Mouse (Mus musculus) heart, postnatal 10 days (tissue): Measurements from ENCODE around the gene Tmem201. TPM values are rescaled to one million over a fixed set of nuclear protein-coding genes. Genes with fewer than 3 reads are reported as not detected.
A peak's percentile ranks its signal among the peaks of the same experiment; 100 is the strongest.
"Not testable (repeated sequence)": the region's sequence is repeated elsewhere in the genome, so short reads cannot be mapped to it uniquely, and the experiment has no call there.

Experiments used
- DNase-seq, 2 experiments: peaks; one replicate each; pipeline ENCODE4 v3.0.0; 2021
- intact Hi-C: fragments of 180-260 bp; cut with DNase I; formaldehyde crosslinking; loops from one replicate; pipeline ENCODE4 v1.15.1; 2025
- total RNA-seq, 2 experiments: library from RNA; stranded (reverse); gene quantifications; 2 replicates each; pipeline ENCODE4 v1.2.3; 2021

Tmem201 gene
- total RNA-seq, 2 experiments from 2014 or later, result 82.8 to 88.9 TPM

DNA sequence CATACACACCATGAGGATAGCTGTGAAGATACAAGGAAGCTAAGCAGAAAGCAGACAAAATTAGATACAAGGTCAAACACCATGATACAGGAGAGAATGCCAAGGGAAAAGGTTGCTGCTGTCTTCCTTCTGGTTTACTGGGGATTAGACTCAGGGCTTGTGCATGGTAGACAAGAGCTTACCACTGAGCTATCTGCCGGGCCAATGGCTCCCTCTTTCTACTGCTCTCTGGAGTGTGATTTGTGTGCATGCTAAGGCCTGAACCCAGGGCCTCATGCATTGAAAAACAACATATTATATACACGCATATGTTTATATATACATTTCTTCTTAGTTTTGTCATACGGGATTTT lies 11.8 kb upstream of the Tmem201 start:
- intact Hi-C loops, result loop anchor here (5.0 kb wide), 1 partner anchor 228 kb away; no protein-coding TSS in a partner anchor
- not testable (repeated sequence) for DNase-seq

DNA sequence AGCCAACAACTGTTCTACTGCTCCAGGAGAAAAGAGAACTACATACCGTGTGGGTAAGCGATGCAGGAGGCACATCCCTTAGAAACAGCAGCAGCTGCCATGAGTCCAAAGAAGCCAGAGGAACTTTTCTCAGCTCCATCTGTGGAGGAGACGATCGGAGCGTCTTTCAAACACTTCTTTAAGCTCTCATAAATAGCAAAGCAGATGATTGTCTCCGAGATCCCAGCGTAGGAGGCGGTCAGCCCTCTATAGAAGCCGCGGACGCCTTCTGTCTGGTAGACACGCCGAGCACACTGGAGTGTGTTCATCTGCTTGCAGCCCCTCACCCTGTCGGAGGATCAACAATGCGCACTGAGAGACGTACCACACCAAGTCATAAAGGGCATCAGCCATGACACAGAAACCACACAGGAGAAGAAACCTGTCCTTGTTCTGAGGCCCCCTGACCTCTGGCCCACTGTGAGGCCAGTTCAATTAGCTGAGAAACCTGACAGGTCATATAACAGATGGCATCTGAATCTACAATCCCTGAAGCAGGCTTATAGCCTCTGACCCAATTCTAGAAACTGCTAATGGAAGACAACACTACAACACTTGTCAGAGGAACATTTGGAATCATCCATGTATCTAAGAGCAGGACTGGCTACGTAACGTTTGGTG lies 11.3 kb upstream of the Tmem201 start:
- no peak for DNase-seq
- intact Hi-C loops, result no loop called here

DNA sequence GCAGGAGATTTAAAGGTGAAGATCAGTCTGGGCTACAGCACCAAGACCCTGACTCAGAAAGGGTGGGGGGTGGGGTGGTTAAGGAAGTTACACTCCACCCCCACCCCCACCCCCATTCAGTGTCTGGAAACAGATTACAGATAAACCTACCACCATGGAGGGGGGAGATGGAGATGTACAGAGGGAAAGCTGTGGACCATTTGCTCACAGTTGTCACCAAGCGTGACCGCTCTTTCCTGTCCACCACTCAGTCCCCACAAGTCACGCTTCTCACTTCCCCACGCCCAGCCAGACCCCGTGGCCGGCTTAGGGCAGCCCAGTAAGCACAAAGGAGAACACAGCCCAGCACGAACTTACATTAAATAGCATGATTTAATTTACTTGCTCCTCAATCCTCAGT lies 6.3 kb upstream of the Tmem201 start:
- intact Hi-C loops, result no loop called here
- no peak for DNase-seq

DNA sequence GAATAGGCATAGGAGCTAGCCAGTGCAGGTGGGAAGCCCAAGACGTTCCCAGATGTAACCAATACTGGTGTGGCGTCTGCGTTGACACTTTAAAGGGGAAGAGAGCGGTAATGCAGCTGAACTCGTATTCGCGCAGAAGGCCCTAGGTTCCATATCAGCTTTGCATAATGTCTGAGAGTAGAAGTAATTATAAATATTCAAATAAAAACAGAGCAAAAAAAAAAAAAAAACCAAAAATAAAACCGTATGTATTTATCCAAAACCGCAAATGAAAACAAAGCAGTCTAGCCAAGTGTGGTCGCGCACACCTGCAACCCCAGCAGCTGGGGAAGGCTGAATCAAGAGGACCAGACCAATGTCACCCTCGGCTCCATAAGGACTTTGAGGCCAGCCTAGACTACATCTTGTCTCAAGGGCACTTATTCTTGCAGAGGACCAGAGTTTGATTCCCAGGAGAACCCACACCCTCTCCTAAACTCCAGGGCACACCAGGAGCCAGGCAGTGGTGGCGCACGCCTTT lies 4.2 kb upstream of the Tmem201 start:
- no peak for DNase-seq
- intact Hi-C loops, result no loop called here

DNA sequence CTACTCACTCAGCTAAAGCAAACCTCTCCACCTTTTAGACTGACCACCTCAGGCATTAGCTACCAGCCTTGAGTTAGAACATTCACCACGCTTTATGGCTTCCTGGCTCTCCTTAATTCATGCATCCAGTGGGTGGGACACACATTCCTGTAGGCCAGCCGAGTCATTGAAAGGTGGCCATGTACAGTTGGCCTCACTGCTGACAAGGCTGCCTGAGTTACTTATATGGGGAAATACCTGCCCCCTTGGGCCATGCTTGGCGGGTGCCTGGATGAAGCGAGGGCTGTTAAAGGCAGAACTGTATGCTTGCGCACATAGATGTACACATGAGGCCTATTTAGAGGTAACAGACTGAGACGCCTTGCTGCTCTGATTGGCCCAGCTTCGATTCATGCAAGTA lies 2.5 kb upstream of the Tmem201 start:
- DNase-seq, result no peak
- intact Hi-C loops, result no loop called here

DNA sequence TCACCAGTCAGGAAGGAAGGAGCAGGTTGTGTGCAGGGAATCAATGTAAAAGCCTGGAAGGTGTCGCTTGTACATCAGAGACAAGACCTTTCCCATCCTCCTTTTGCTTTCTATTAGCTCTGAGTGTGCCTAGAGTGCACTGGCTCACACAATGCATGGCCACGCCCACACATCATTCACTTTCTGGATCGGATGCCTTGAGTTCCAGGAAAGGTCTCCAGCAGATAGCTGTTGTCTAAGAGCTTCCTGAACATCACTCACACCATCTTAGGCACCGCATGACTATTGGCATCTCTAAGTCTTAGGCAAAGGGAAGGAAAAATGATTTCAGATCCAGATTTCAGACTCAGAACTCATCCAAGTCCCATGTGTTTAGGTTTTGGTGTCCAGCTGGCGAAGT lies 1.6 kb upstream of the Tmem201 start:
- DNase-seq, result no peak
- intact Hi-C loops, result loop anchor here (2.0 kb wide), 1 partner anchor 15 kb away; no protein-coding TSS in a partner anchor

DNA sequence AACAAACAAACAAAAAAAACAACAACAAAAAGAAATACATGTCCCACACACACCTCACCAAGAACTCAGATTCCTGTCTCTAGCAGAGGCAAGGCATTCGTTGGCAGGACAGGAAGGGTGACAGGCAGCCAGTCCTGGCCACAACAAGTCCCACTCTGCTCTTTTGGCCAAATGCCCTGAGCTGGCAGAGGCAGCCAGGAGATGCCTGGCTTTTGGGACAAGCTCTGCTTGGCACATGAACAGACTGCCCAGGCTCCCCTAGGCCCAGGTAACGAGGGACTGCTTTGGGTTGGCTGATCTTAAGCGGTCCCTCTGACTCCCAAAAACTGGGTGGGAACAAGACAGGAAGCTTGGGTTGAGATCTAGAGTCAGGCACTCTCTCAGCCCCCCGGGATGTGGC lies 1.3 kb downstream of the Tmem201 start:
- DNase-seq, result peak; percentile 89 to 92
- intact Hi-C loops, result no loop called here

DNA sequence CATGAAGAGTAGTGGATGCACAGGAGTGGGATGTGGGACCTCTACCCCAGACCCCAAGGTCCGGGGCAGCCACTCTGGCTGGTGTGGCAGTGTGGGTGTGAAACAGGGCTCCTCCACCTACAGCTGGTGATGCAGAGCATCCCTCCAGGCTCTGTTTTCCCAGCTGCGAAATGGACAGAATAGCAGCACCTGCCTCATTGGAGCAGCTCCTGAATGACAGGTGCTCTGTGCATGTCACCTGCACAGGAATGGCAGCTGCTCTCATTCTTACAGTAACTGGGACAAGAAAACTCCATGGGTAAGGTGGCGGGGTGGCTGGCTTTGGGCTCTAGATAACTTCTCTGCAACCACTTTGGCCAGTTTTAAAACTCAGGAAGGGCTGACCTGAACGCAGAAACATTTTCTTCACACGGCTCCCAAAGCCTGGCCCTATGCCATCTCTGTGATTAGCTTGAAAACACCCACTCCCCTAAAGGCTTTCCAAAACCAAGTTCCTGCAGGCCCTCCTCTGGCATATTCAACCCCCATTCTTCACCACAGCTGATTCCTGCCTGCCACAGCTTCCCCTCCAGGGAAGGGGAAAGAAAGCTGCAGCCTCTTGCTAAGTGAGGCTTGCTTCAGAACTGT lies 2.1 kb downstream of the Tmem201 start:
- intact Hi-C loops, result no loop called here
- DNase-seq, result no peak

DNA sequence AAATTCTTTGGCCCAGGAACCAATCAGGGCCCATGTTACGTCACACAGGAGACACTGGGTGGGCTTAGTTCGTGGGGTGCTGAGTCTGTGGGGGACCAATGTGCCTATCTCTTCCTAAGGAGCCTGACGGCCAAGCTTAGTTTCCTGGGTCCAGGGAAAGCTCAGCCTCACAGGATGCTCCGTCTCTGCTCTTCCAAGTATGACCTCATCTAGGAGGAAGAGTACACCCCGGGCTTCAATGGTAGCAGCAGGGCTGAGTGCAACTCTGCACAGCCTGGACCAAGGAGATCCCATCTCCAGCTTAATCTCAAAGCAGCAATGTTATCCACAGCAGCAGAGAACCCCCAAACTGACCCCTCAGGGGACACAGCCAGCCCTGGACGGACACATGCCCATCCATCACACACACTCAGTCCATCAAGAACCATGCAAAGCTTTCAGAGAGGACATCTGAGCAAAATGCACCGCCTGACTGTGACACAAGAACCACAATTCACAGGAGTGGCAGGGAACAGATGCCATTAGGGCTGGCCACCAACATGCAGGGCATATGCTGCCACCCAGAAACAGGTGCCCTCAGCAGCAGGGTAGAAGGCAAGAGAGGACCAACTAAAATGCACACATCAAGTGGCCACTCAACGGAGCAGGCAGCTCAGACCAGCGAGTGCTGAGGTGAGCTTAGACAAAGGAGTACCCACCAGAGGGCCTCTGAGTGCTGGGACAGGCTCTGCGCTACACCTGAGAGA lies 2.9 kb downstream of the Tmem201 start:
- no peak for DNase-seq
- intact Hi-C loops, result no loop called here

DNA sequence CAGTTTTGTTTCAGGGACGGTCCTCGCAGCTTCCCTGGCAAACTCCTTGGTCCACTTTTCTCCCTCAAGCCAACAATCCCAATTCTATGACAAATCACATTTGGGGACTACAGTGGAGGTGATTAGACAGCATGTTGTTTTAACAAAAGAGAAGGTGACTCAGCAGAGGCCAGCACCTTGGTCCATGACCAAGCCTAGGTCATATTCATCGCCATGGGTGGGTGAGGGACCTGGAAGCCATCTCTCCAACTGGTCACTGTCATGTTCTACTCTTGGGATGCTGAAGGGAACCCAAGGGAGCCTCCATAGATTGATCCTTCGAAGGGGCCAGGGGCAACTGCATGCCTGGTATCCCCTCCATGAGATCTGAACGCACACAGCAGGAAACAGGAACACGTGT lies 3.6 kb downstream of the Tmem201 start:
- intact Hi-C loops, result no loop called here
- DNase-seq, result no peak

DNA sequence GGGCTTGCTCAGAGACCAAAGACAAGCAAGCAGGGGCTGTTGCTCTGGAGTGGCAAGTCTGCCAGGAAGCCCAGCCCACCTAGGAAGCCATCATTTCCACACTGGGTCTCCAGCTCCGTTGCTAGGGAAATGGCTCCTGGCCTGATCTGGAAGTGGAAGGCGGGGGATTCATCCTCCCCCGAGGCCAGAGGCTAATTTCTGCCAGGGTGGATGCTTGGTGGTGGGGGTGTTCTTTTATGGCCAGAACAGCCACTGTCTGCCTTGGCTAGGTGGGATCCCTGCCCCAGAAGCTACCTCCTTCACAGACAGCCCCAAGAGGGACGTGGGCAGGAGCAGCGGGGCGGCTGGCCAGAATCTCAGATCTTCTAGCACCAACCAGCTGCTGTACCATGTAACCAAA lies 4.1 kb downstream of the Tmem201 start:
- peak; percentile 47 to 54 for DNase-seq
- intact Hi-C loops, result no loop called here

DNA sequence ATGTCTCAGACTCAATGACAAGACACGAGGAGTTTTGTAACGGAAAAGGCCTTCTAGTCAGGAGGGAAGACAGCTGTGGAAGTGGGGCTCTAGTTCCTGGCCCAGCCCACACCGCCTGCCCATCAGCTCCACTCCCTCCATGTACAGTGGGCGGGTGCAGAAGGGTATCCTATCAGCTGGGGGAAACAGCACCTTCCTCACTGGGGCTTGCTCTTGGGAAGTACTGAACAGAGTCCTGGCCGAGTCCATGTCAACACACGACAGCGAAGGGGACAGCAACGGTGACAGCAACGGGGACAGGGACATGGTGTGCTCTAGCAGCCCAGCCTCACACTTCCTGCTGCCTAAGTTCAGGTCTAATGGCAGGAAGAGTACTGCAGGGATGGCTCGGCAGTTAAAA lies 5.0 kb downstream of the Tmem201 start:
- peak; percentile 43 to 53 for DNase-seq

DNA sequence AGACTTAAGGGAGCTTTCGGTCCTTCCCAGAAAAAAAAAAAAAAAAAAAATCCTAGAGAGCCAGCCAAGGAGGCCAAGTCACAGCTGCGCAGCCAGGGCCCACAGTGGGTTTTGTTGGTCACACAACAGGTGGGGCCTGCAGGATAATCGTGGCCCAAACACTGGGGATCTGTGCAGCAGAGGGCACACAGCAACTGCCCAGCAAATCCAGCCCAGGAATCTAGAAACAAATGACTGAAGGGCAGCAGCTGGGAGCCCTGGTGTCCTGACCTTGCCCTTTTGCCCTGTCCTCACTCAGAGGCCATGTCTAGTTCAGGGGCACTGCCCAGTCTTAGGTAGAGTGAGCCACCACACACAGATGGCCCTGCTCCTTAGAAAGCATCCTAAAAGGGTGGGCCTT lies 5.5 kb downstream of the Tmem201 start:
- no peak for DNase-seq
- intact Hi-C loops, result no loop called here

More for the DNA sequence above, 5.0 kb downstream of the Tmem201 start:
- intact Hi-C loops, result no loop called here

DNA sequence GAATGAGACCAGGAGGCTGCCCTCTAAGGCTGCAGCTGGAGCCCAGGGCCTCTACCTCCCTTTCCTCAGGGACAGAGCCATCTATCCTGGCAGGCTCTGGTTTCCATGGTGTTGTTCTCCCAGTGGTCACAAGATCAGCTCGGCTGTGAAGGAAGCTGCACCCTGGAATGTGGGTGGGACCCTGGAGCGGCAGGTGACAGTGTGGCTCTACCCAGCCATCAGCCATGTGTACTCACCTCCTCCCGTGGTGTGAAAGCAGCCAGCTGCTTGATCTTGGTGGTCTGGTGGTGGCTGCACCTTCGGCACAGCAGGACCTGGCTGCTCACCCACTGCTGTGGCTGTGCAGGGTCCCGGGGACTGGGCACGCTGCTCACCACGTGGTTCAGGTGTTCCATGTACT lies 7.0 kb downstream of the Tmem201 start:
- intact Hi-C loops, result no loop called here
- DNase-seq, result no peak

DNA sequence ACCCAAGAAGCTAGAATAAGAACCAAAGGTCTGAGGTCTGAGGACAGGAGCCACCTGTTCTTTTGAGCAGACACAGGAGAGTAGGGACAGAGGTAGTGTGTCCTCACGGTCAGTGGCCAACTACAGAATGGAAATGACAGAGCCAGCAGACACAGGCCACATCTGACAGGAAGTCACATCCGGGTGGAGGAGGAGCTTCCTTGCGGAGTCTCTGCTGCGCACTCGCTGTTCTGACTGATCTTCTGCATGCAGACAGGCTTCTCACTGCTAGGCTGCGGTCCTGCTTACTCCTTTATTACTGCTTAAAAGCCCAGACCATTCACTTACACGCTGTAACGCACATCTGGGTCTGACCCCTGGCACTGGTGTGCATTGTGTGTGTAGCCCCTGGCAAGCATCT lies 9.0 kb downstream of the Tmem201 start:
- peak in 1 of 2 experiments; percentile 52 for DNase-seq
- intact Hi-C loops, result no loop called here

DNA sequence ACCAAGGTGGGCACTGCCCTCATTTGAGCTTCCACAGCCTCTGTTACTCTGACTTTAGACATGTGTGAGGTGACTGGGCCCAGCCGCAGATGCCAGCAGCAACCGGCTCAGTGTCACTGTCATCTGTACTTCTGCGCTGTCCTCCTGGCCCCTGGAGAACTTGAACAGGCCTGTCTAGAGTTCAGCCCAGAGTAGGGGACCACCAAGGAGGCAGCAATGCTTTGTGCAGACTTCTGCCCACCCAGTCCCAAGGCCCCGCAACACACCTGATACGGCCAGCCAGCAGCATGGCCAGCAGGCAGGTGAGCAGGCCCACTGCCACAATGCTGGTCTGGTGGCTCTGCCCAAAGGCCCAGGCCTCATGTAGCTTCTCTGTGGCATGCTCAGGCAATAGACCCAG lies 10.2 kb downstream of the Tmem201 start:
- intact Hi-C loops, result no loop called here
- no peak for DNase-seq

DNA sequence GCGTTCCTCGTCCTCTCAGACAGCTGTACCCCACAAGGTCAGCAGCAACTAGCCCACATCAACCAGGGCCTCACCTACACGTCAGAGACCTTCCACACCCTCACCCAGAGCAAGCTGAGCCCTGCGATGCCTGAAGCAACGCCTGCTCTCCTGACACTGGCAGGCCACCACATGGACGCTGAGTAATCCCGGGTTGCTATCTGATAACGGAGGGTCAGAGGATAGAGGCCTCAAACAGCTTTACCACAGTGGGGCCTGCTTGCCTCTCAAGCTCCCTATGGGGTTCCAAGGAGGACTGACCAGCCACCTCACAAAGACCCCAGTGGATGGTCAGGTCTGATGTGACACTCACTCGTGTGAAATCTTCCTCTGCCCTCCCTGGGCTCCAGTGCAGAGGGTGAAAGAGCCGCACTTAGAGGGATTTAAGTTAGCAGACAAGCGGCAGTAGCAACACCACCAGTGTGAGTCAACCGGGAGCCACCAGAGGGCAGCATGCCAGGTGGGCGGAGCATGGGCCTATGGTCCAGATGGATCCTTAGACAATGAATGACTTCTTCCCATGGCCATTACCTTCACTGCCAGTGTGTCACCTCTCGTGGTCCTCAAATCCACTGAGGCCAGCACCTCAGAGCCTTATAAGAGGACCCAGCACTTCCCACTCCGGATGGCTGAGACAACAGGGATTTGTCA lies 12.0 kb downstream of the Tmem201 start:
- DNase-seq, result peak; percentile 84 to 91
- intact Hi-C loops, result loop anchor here (2.0 kb wide), 1 partner anchor 13 kb away; the partner anchor contains the start of gene Tmem201

DNA sequence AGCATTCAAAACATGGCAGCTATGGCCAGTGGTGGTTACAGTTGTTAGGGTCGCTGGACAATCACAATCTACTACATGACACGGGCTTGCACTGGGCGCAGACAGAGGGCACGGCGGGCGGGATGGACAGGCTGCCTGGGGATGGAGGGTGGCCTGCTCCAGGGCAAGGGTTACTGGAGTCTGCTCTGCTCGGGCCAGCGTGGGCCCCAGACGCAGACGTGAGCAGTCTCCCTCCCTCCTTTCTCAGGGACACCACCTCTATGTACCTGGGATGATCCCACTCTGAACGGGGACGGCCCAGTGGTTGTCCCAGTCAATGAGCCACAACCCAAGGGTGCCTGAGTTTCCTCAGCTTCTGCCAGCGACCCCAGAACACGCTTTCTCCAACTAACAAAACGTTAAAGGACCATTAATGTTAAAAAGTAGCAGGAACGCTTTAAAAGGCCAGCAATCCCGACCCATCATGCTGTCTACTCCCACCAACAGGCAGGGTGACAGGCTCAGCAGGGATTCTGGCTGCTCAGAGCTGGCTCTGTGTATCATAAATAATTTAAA lies 12.9 kb downstream of the Tmem201 start:
- intact Hi-C loops, result loop anchor here (2.0 kb wide), 1 partner anchor 14 kb away; the partner anchor contains the start of gene Tmem201
- no peak for DNase-seq

DNA sequence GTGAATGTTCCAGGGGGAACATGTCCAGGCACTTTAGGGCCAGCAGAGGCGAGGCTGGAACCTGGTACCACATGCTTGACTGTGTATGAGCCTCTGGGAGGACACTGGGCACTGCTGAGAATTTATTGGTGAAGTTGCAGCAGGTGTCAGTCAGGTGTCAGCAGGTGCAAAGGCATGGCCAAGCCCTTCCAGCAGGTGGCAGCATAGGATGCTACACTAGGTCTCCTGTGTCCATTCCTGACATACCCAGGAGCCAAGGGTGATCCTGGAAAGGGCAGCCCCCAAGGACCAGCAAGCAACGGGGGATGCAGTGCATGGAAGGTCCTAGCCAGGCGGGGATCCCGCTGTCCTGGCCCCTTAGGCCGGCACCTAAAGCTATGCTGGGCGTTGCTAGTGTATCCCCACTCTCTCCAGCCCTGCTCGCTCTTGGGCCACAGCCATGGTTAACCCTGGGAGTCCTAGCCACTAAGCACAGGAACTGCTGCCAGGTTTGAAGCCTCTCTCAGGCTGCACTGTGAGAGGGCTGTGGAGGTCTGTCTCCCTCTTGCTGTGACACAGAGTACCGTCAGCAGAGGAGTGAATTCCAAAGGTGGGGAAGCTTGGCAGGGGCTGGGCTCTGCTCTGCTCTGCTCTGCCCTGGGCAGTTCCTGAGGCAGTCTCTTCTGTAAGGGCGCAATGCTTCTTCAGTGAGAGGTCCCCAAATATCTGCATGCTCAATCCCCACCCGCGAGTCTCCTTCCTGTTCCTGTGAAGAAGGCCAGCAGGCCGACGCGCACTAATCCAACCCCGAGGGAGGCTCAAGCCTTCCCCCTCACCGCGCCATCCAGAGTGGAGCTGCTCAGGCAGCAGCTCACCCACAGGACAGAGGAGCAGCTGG lies 13.8 kb downstream of the Tmem201 start:
- DNase-seq, result peak; percentile 66 to 73
- intact Hi-C loops, result loop anchor here (2.0 kb wide), 1 partner anchor 15 kb away; the partner anchor contains the start of gene Tmem201

DNA sequence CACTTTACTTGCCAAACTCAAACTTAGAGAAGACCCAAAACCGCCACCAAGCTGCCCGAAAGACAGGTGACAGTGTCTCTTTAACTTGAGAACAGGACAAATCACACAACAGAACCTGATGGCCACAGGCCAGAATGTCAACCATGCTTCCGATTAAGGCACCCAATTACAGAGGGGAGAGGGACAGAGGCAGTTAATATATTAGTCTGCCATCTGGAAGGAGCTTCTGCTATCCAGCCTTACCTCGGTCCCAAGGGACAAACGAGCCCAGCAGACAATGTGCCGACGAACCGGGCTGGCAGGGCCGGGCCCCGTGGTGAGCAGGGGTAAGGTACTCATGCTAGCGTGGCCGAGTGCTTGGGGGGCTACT lies 14.8 kb downstream of the Tmem201 start:
- no peak for DNase-seq
- intact Hi-C loops, result no loop called here
